Mouse (Mus musculus) spleen, adult 12 weeks (tissue): ENCODE results near the gene Cd27.

Source experiments
- DNase-seq: peaks from one replicate; pipeline ENCODE4 v3.0.0; 2022; ENCODE audit warnings: low spot score

Cd27 gene

GRCm38 (mm10) chr6:125213129-125213528, 23.7 kb downstream of the Cd27 start:
- no peak for DNase-seq

DNA sequence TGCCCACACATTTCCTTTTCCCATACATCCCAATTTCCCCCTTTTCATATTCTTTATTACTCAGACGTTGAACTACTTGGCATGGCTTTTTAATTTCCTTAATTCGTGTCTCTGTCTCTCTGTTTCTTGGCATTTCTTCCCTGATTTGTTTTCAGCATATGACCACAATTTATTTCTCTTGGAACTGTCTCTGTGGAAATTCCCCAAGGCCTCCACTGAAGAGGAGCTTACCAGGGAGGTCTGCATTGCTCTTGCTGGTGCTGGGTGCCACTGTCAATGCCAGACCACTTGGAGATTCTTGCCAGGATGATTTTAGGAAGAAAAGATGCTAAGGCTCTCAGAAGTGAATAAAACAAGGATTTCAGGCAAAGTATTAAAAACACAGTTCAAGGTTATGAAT, 24.2 kb downstream of the Cd27 start:
- DNase-seq: no peak

- no peak for DNase-seq
Measured at GRCm38 (mm10) chr6:125210436-125210835, 26.4 kb downstream of the Cd27 start.

DNA sequence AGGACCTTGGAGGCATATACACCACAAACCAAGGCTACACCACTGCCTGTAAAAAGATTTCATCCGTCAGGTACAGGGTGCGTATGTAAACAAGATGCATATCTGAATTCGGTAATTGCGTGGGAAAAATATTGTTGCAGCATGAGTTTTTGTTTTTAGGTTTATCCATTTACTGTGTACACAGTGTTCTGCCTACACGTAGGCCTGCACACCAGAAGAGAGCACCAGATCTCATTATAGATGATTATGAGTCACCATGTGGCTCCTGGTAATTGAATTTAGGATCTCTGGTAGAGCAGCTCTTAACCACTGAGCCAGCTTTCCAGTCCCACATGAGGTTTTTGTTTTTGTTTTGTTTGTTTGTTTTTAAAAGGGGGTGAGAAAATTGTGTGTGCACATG, 39.6 kb downstream of the Cd27 start:
- no peak for DNase-seq

DNA sequence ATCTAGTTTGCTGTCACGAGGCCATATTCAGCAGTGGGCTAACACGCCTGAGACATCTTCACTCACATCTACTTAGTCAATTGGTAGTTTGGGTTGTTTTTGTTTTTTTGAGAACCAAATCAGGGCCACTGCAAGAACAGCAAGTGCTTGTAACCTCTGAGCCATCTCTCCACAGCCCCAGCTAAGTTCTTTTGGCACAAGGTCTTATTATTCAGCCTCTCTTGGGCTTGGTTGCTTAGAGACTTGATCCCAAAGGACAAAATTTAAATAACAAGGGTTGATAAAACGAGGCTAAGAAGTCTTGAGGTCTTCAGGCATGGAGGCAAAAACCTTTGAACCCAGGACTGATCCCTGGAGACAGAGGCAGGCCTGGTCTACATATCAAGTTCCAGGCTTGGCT, 40.5 kb downstream of the Cd27 start:
- DNase-seq: no peak

DNA sequence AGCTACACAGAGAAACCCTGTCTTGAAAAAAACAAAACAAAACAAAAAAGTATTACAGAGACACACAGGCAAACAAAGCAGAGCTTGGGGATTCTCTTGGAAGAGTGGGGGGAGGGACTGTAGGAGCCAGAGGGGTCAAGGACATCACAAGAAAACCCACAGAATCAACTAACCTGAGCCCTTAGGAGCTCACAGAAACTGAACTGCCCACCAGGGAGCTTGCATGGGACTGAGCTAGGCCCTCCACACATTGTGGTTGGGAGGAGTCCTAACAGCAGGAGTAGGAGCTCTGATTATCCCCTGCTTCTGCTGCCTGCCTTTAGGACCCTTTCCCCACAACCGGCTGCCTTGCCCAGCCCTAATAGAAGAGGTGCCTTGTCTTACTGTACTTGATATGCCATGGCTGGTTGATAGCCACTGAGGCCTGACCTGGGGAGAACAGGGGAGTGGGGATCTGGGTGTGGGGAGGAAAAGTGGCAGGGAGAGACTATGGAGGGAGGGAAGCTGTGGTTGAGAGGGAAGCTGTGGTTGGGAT, 41.2 kb downstream of the Cd27 start:
- no peak for DNase-seq

- DNase-seq: no peak
Measured at GRCm38 (mm10) chr6:125193390-125193789, 43.4 kb downstream of the Cd27 start.

DNA sequence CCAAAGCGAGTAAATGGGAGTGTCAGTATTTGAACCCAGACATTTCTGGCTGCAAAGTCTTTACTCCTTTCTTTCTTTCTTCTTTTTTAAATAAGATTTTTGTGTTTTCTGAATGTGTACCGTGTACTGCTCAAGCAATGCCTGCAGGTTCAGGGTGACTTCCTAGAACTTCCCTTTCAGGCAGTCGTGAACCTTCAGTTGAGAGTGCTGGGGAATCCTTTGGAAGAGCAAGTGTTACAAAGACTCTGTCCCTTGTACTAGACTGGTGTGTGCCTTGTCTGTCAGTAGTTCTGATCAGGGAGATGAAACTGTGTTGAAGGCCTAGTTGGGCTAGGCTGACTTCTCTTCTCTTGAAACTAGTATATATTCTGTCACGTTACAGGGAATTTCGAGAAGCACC, 44.0 kb downstream of the Cd27 start:
- no peak for DNase-seq

DNA sequence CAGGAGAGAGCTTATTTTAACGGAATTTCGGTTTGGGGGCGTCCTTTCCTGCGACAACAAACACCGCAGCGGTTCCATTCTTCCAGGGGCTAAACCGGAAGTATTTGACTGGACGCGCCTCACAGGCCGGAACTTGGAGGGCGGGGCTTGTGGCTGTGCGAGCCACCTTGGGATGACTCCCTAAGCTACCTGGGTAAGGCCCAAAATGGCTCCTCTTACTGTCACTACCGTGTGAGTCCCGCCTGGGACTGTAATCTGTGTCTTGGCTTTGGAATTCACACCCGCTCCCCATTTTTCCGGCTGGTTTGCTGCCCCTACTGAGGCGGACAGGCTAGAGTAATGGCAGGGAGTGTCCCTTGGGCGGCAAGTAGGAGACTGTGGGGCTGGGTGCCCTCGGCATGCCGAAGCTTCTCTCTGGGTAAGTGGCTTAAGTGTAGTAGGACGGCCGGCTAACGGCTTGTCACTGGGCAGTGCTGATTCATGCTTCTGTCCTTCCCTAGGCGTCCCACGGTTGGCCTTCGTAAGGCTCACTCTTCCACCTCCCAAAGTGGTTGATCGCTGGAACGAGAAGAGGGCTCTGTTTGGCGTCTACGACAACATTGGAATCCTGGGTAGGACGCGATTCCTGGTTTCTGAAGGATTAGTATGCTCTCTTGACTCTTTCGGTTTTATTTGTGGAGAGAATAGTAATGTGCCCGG, 44.6 kb downstream of the Cd27 start:
- peak; percentile 82 for DNase-seq

DNA sequence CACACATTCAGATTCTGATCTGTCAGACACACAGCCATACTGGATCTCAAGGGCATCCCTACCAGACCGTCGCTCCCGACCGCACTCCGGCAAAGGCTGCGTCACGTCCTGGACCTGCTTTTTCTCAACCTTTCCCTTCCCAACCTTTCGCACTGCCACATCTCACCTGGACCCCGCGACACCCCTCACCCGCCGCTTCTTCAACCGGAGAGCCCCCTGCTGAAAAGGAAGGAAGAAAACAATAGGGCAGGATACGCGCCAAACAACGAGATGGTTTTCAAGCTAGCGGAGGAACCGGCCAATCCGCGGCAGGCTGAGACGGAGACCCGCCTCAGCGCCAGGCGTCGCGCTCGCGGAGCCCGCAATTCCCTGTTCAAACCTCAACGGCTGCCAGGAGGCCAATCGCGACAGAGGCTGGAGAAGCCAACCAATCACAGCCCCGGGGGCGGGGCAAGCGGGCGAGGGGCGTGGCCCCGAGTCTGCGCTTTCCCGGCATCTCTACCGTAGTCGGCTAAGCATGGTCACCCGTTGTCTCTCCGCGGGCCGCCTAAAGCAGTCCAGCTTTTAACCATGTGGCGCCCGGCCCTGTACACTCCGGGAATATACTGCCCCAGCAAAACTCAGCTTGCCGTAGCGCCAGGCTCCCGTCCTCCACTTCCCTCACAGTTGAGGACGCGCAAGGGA, 45.3 kb downstream of the Cd27 start, which contains the start of the genes Ncapd2 and Mrpl51:
Gene Ncapd2, minus strand, starts transcription at position 370 of the 684 bp plus-strand sequence.
Gene Mrpl51, plus strand, starts transcription at position 470 of the 684 bp plus-strand sequence.
- DNase-seq: peak; percentile 99

GRCm38 (mm10) chr6:125190816-125191215, 46.0 kb downstream of the Cd27 start:
- DNase-seq: no peak

- no peak for DNase-seq
Measured at GRCm38 (mm10) chr6:125186203-125186602, 50.6 kb downstream of the Cd27 start.
